In the genomic region with DNA sequence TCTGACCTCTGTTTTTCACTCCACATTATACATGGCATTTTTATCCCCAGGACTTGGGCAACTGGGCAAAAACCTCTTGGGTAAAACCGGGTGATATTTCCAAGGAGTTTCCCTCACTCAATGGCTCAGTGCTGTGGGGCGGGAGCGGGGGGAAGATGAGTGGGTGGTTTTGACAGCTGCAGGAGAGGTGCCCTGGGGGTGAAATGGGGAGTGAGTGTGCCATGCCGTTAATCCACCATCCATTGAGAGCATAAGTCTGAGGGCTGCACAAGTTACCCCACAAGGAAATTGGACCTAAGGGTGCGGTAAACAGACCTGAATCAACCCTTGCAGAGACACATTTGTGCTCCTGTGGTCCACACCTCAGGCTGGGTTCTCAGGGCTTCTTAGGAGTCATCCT, we compare ENCODE assay signal across 14 mouse cellular contexts.
"Had no signal": no experiment of that assay in that cellular context is flagged by ENCODE, and none has a peak within 500 bp of the region (broad histone marks: within the 10 kb centered on the region; RNA-seq: fewer than 3 reads in every experiment).

No protein-coding gene starts in this region.

- H3K36me3 ChIP-seq: midbrain, embryonic 10.5 days; midbrain, embryonic 13.5 days; midbrain, embryonic 15.5 days; neural tube, embryonic 12.5 days; stomach, embryonic 15.5 days had no signal

- H3K27me3 ChIP-seq: midbrain, embryonic 13.5 days; midbrain, embryonic 15.5 days; neural tube, embryonic 12.5 days; stomach, embryonic 15.5 days had no signal

- H3K4me3 ChIP-seq: midbrain, embryonic 10.5 days; midbrain, embryonic 13.5 days; midbrain, embryonic 15.5 days; neural tube, embryonic 12.5 days; stomach, embryonic 15.5 days had no signal

- H3K27ac ChIP-seq: midbrain, embryonic 10.5 days; midbrain, embryonic 13.5 days; midbrain, embryonic 15.5 days; neural tube, embryonic 12.5 days; stomach, embryonic 15.5 days; stomach, postnatal 0 days had no signal

- DNase-seq: lung, adult 18-20 months; lung, embryonic 14.5 days; lung, postnatal 10 days; lung, postnatal 4 days; right cerebral cortex, postnatal 14 days; thymus, adult 2 months; thymus, postnatal 25 days; thymus, postnatal 4 days had no signal

- H3K4me2 ChIP-seq: lung, embryonic 14.5 days; midbrain, embryonic 13.5 days; midbrain, embryonic 15.5 days; neural tube, embryonic 12.5 days; stomach, embryonic 15.5 days had no signal
